Mouse (Mus musculus): Measurements from ENCODE around the gene Gart. TPM values are rescaled to one million over a fixed set of nuclear protein-coding genes. Genes with fewer than 3 reads are reported as not detected.

Gart gene
- polyA plus RNA-seq, 1 experiment from 2014 or later: 58.6 TPM

GRCm38 (mm10) chr16:91623074-91623473, 23.7 kb downstream of the Gart start:
- Histone ChIP-seq H3K4me2 (ENCODE audit: low read length) (no peak overlapping the region), H3K36me3 (ENCODE audit: control insufficient read depth, insufficient read depth, low read length) (peaks cover 35% of the 10 kb centered on the region), H3K4me3 (ENCODE audit: low read length) (no peak overlapping the region), H3K9ac (ENCODE audit: low read depth, low read length) (no peak overlapping the region), H3K4me1 (ENCODE audit: control insufficient read depth, insufficient read depth, low read depth, low read length) (peaks cover 4% of the 10 kb centered on the region), H3K27ac (ENCODE audit: low read depth, low read length) (no peak overlapping the region), H3K9me3 (ENCODE audit: control insufficient read depth, low read length) (no peaks in the 10 kb centered on the region), H3K27me3 (replicated peaks; ENCODE audit: control insufficient read depth, insufficient read depth, low read length) (no peaks in the 10 kb centered on the region)
- 95% methylated on average over 9 of the region's 9 CpGs for WGBS
- no peak for ATAC-seq

DNA sequence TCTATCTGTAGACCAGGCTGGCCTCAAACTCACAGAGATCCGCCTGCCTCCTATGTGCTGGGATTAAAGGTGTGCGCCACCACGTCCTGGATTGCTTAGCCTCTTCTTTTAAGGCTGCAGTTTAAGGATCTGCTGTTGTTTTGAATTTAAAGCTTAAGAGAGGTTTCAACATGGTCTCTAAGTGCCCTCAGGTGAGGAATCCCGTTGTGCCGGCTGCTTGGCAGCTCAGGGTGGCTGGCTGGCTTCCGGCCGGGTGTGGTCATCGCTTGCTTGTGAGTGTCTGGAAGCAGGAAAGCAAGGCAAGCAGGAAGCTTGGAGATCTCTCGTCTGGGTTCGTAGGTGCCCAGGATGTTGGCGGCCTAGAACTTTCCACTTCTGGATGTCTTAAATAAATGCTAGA, 25.8 kb downstream of the Gart start:
- Histone ChIP-seq H3K9me3 (ENCODE audit: control insufficient read depth, low read length) (no peaks in the 10 kb centered on the region), H3K27me3 (replicated peaks; ENCODE audit: control insufficient read depth, insufficient read depth, low read length) (no peaks in the 10 kb centered on the region), H3K4me2 (ENCODE audit: low read length) (no peak overlapping the region), H3K27ac (ENCODE audit: low read depth, low read length) (no peak overlapping the region), H3K4me3 (ENCODE audit: low read length) (no peak overlapping the region), H3K4me1 (ENCODE audit: control insufficient read depth, insufficient read depth, low read depth, low read length) (peaks cover 6% of the 10 kb centered on the region), H3K36me3 (ENCODE audit: control insufficient read depth, insufficient read depth, low read length) (peaks cover 26% of the 10 kb centered on the region), H3K9ac (ENCODE audit: low read depth, low read length) (no peak overlapping the region)
- WGBS: 92% methylated on average over 11 of the region's 11 CpGs
- no peak for ATAC-seq

GRCm38 (mm10) chr16:91620185-91620584, 26.6 kb downstream of the Gart start:
- Histone ChIP-seq H3K9ac (ENCODE audit: low read depth, low read length) (no peak overlapping the region), H3K4me1 (ENCODE audit: control insufficient read depth, insufficient read depth, low read depth, low read length) (peaks cover 6% of the 10 kb centered on the region), H3K36me3 (ENCODE audit: control insufficient read depth, insufficient read depth, low read length) (peaks cover 24% of the 10 kb centered on the region), H3K4me3 (ENCODE audit: low read length) (no peak overlapping the region), H3K27ac (ENCODE audit: low read depth, low read length) (no peak overlapping the region), H3K9me3 (ENCODE audit: control insufficient read depth, low read length) (no peaks in the 10 kb centered on the region), H3K4me2 (ENCODE audit: low read length) (no peak overlapping the region), H3K27me3 (replicated peaks; ENCODE audit: control insufficient read depth, insufficient read depth, low read length) (no peaks in the 10 kb centered on the region)
- ATAC-seq: no peak
- WGBS: 84% methylated on average over 5 of the region's 5 CpGs

- peak; percentile 95 for ATAC-seq
- 10% methylated on average over 39 of the region's 39 CpGs for WGBS
- Histone ChIP-seq H3K36me3 (ENCODE audit: control insufficient read depth, insufficient read depth, low read length) (peaks cover 19% of the 10 kb centered on the region), H3K4me3 (ENCODE audit: low read length) (peak within 1 kb of the TSS; percentile 57), H3K9me3 (ENCODE audit: control insufficient read depth, low read length) (no peaks in the 10 kb centered on the region), H3K4me2 (ENCODE audit: low read length) (peak within 1 kb of the TSS; percentile 86), H3K27me3 (replicated peaks; ENCODE audit: control insufficient read depth, insufficient read depth, low read length) (no peaks in the 10 kb centered on the region), H3K9ac (ENCODE audit: low read depth, low read length) (peak within 1 kb of the TSS; percentile 73), H3K4me1 (ENCODE audit: control insufficient read depth, insufficient read depth, low read depth, low read length) (peaks cover 6% of the 10 kb centered on the region), H3K27ac (ENCODE audit: low read depth, low read length) (no peak within 1 kb of the TSS)
Measured at GRCm38 (mm10) chr16:91618511-91619501, 27.9 kb downstream of the Gart start, which contains the start of gene Dnajc28. Gene Dnajc28 (minus strand): TSS chr16:91619026.

DNA sequence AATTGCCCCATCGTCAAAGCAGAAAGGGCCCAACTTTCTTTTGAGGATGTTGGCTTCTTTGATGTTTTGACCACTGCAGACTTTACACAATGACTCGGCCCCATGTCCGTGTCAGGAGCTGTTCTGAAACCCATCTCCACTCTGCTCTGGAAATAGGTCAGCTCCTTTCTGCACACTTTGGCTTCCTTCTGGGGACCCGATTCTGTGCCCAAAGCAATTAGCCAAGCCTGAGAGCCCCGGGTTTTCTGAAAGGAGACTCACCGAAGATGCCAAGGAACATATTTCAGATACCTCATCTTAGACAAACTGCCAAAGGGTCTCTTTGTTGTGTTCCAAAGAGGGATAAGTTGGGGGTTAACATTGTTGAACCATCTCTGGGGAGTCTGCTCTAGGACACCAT, 32.2 kb downstream of the Gart start:
- Histone ChIP-seq H3K4me3 (ENCODE audit: low read length) (no peak overlapping the region), H3K4me1 (ENCODE audit: control insufficient read depth, insufficient read depth, low read depth, low read length) (peaks cover 6% of the 10 kb centered on the region), H3K36me3 (ENCODE audit: control insufficient read depth, insufficient read depth, low read length) (no peaks in the 10 kb centered on the region), H3K9me3 (ENCODE audit: control insufficient read depth, low read length) (no peaks in the 10 kb centered on the region), H3K4me2 (ENCODE audit: low read length) (no peak overlapping the region), H3K27ac (ENCODE audit: low read depth, low read length) (no peak overlapping the region), H3K27me3 (replicated peaks; ENCODE audit: control insufficient read depth, insufficient read depth, low read length) (no peaks in the 10 kb centered on the region), H3K9ac (ENCODE audit: low read depth, low read length) (no peak overlapping the region)
- 86% methylated on average over 6 of the region's 6 CpGs for WGBS
- ATAC-seq: no peak

- Histone ChIP-seq H3K27ac (ENCODE audit: low read depth, low read length) (no peak overlapping the region), H3K27me3 (replicated peaks; ENCODE audit: control insufficient read depth, insufficient read depth, low read length) (no peaks in the 10 kb centered on the region), H3K9me3 (ENCODE audit: control insufficient read depth, low read length) (no peaks in the 10 kb centered on the region), H3K4me3 (ENCODE audit: low read length) (no peak overlapping the region), H3K4me1 (ENCODE audit: control insufficient read depth, insufficient read depth, low read depth, low read length) (no peaks in the 10 kb centered on the region), H3K4me2 (ENCODE audit: low read length) (no peak overlapping the region), H3K36me3 (ENCODE audit: control insufficient read depth, insufficient read depth, low read length) (no peaks in the 10 kb centered on the region), H3K9ac (ENCODE audit: low read depth, low read length) (no peak overlapping the region)
- WGBS: 72% methylated on average over 5 of the region's 5 CpGs
- ATAC-seq: no peak
Measured at GRCm38 (mm10) chr16:91612525-91612924, 34.2 kb downstream of the Gart start.

GRCm38 (mm10) chr16:91611248-91611647, 35.5 kb downstream of the Gart start:
- Histone ChIP-seq H3K9ac (ENCODE audit: low read depth, low read length) (no peak overlapping the region), H3K4me1 (ENCODE audit: control insufficient read depth, insufficient read depth, low read depth, low read length) (no peaks in the 10 kb centered on the region), H3K4me3 (ENCODE audit: low read length) (no peak overlapping the region), H3K27ac (ENCODE audit: low read depth, low read length) (no peak overlapping the region), H3K36me3 (ENCODE audit: control insufficient read depth, insufficient read depth, low read length) (no peaks in the 10 kb centered on the region), H3K4me2 (ENCODE audit: low read length) (no peak overlapping the region), H3K27me3 (replicated peaks; ENCODE audit: control insufficient read depth, insufficient read depth, low read length) (no peaks in the 10 kb centered on the region), H3K9me3 (ENCODE audit: control insufficient read depth, low read length) (no peaks in the 10 kb centered on the region)
- 73% methylated on average over 11 of the region's 11 CpGs for WGBS
- ATAC-seq: no peak

DNA sequence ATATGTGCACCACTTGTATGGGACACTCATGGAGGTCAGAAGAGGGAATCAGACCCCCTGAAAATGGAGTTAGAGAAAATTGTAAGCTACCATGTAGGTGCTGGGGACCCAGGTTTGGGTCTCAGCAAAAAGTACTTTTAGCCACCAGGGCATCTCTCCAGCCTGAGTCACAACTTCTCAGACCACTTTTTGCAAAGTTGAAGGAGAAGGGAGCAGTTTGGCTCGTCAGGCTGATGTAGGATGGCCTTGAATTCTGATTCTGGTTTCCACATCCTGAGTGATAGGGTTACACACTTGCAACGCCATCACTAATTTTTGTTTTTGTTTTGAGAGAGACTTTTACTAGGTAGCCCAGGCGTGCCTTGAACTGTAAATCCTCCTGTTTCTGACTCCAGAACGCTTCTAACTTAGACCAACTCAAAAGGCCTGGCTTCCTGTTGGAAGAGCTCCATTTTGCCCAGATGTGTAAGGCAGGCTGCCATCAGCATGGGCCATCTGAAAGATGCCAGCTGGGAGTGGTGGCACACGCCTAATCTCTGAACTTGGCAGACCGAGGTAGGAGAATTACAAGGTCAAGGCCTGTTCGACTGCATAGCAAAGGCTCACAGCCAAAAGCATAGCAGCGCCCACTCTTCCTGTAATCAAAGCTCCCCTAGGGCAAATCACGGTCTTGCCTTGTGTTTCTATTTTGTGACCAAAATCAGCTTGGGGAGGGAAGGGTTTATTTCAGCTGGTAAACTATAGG, 37.1 kb downstream of the Gart start:
- no peaks in the 10 kb centered on the region for H3K36me3 ChIP-seq (ENCODE audit: control insufficient read depth, insufficient read depth, low read length)
- no peak for ATAC-seq

GRCm38 (mm10) chr16:91606958-91607357, 39.8 kb downstream of the Gart start:
- no peak for ATAC-seq
- H3K4me1 ChIP-seq (ENCODE audit: control insufficient read depth, insufficient read depth, low read depth, low read length): no peaks in the 10 kb centered on the region
- H3K4me3 ChIP-seq (ENCODE audit: low read length): no peak overlapping the region
- H3K4me2 ChIP-seq (ENCODE audit: low read length): no peak overlapping the region
- no peak overlapping the region for H3K9ac ChIP-seq (ENCODE audit: low read depth, low read length)
- H3K27ac ChIP-seq (ENCODE audit: low read depth, low read length): no peak overlapping the region
- H3K36me3 ChIP-seq (ENCODE audit: control insufficient read depth, insufficient read depth, low read length): no peaks in the 10 kb centered on the region
- no peaks in the 10 kb centered on the region for H3K9me3 ChIP-seq (ENCODE audit: control insufficient read depth, low read length)
- WGBS: 89% methylated on average over 8 of the region's 8 CpGs
- H3K27me3 ChIP-seq (replicated peaks; ENCODE audit: control insufficient read depth, insufficient read depth, low read length): no peaks in the 10 kb centered on the region

More for the DNA sequence above, 37.1 kb downstream of the Gart start:
- no peaks in the 10 kb centered on the region for H3K4me1 ChIP-seq (ENCODE audit: control insufficient read depth, insufficient read depth, low read depth, low read length)
- no peaks in the 10 kb centered on the region for H3K27me3 ChIP-seq (replicated peaks; ENCODE audit: control insufficient read depth, insufficient read depth, low read length)
- H3K9me3 ChIP-seq (ENCODE audit: control insufficient read depth, low read length): no peaks in the 10 kb centered on the region
- H3K4me3 ChIP-seq (ENCODE audit: low read length): no peak overlapping the region
- 68% methylated on average over 9 of the region's 9 CpGs for WGBS
- no peak overlapping the region for H3K9ac ChIP-seq (ENCODE audit: low read depth, low read length)
- H3K27ac ChIP-seq (ENCODE audit: low read depth, low read length): no peak overlapping the region
- no peak overlapping the region for H3K4me2 ChIP-seq (ENCODE audit: low read length)

Data from hindbrain, embryonic 16.5 days (tissue).